Mouse (Mus musculus): Measurements from ENCODE around the gene Krtap20-2.
"Not testable (repeated sequence)": the region's sequence is repeated elsewhere in the genome, so short reads cannot be mapped to it uniquely, and the experiment has no call there.

Krtap20-2 gene

DNA sequence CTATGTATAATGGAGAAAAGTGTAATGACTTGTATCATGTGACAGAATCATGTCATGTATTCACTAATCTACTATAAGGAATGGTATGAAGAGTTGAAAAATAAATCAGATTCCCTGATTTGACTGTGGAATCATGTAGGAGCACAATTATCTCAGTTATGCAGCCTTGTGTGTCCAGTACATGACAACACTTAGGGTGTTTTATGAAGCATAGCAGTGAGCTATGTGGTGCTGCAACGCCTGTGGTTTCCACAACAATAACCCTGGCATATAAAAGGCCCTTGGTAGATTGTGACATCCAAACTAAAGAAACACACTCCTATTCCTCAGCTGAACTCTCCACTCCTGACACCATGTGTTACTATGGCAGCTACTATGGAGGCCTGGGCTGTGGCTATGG, at the start of gene Krtap20-2:
Gene Krtap20-2 (plus strand): TSS at position 301 of the 400 bp plus-strand sequence.
- no peak for DNase-seq (ENCODE audit: low spot score in 2 of 2)

DNA sequence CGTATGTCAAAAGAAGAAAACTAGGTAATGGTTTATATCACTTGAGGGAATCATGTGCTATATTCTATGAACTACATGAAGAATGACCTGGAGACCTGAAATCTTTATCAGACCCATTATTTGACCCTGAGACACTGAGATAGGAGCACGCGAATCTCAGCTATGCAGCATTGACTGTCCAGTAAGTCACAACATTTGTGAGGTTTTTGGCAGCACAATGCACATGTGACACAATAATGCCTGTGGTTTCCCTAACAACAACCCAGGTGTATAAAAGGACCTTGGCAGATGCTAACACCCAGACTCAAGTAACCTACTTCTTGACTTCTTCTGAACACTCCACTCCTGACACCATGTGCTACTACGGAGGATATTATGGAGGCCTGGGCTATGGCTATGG, 48.0 kb upstream of the Krtap20-2 start, which contains the start of gene Gm9789:
Gene Gm9789 (plus strand): TSS at position 301 of the 400 bp plus-strand sequence.
- no peak for DNase-seq (ENCODE audit: low spot score in 2 of 2)

DNA sequence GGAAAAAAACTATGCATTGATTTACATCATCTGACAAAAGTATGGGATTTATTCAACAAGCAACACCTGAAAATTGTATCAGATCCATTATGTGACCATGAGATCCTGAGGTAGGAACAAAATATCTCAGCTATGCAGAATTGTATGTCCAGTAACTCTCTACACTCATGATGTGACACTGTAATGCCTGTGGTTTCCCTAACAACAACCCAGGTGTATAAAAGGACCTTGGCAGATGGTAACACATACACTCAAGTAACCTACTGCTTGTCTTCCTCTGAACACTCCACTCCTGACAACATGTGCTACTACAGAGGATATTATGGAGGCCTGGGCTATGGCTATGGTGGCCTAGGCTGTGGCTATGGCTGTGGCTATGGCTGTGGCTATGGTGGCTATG, 36.5 kb upstream of the Krtap20-2 start, which contains the start of gene Gm7735:
Gene Gm7735 (plus strand): TSS at position 301 of the 400 bp plus-strand sequence.
- not testable (repeated sequence) for DNase-seq (ENCODE audit: low spot score in 2 of 2)

DNA sequence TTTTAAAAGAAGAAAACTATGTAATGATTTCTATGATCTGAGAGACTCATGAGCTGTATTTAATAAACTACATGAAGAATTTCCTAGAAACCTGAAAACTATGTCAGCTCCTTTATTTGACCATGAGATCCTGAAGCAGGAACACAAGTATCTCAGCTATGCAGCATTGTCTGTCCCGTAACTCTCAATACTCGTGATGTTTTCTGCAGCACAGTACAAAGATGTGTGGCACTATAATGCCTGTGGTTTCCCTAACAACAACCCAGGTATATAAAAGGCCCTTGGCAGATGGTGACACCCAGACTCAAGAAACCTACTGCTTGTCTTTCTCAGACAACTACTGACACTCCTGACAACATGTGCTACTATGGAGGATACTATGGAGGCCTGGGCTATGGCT, 31.2 kb upstream of the Krtap20-2 start, which contains the start of gene 1110057P08Rik:
Gene 1110057P08Rik (plus strand): TSS at position 301 of the 400 bp plus-strand sequence.
- DNase-seq (ENCODE audit: low spot score in 2 of 2): no peak

DNA sequence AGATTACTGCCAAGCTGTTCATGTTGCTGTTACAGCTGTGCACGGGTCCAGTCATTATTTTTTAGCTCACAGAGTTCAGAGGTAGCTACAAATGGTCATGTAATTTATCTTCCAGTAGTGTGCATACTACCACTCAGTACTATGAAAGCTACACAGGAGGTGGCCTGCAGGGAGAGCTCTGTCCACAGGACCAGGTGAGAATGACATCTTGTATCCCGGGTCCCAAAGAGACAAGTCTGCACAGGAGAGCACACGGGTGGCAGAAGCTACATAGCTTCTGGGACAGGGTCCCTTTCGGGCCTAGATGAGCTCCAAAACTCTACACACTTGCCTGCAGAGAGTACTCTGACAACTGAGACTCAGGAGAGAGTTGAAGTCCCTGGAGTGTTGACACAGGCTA, 17.0 kb upstream of the Krtap20-2 start:
- no peak for DNase-seq (ENCODE audit: low spot score in 2 of 2)

Data from thymus, postnatal 10 days (tissue).